Mouse (Mus musculus): ENCODE measurements around the gene Sf1. TPM values are rescaled to one million over a fixed set of nuclear protein-coding genes. Genes with fewer than 3 reads are reported as not detected.

Sf1 gene
- polyA plus RNA-seq, 1 experiment = 61.1 TPM

DNA sequence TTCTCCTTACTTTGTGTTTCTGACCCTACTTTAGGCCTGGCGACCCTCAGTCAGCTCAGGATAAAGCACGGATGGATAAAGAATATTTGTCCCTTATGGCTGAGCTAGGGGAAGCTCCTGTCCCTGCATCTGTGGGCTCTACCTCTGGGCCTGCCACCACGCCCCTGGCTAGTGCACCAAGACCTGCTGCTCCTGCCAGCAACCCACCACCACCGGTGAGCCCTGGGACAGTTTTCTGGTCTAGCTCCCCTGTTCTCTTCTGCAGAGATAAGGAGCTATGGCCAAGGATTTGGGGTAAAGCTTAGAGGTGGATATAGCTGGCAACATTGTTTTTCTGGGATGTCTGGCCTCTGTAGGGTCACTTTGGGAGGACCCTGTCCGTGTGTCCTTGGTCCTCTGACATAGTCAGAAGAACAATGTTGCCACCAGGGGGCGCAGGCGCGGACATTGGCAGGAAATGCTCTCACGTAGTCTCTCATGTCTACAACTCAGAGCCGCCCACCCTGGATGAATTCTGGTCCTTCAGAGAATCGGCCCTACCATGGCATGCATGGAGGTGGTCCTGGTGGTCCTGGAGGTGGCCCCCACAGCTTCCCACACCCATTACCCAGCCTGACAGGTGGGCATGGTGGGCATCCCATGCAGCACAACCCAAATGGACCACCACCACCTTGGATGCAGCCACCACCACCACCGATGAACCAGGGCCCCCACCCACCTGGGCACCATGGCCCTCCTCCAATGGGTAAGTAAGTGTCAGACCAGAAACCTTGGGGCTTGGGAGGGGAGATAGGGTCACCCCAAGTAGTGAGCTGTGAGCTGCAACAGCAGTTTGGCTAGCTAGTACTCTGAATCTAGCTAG is 10.3 kb downstream of the Sf1 start:
- WGBS = 54% methylated on average over 12 of the region's 12 CpGs
- no peak for DNase-seq (ENCODE audit: low read depth, low spot score)

DNA sequence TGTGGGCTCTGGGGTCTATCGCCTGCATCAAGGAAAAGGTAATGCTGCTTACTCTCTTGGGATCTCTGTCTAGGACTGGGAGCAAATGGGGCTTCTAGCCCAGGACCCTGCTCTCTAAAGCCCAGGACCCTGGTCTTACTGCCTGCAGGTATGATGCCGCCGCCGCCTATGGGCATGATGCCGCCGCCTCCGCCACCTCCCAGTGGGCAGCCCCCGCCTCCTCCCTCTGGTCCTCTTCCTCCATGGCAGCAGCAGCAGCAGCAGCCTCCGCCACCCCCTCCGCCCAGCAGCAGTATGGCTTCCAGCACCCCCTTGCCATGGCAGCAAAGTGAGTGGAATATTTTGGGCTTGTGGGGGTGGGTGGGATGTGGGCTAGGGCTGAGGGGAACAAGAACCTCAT is 11.1 kb downstream of the Sf1 start:
- WGBS = 97% methylated on average over 10 of the region's 10 CpGs
- no peak for DNase-seq (ENCODE audit: low read depth, low spot score)

DNA sequence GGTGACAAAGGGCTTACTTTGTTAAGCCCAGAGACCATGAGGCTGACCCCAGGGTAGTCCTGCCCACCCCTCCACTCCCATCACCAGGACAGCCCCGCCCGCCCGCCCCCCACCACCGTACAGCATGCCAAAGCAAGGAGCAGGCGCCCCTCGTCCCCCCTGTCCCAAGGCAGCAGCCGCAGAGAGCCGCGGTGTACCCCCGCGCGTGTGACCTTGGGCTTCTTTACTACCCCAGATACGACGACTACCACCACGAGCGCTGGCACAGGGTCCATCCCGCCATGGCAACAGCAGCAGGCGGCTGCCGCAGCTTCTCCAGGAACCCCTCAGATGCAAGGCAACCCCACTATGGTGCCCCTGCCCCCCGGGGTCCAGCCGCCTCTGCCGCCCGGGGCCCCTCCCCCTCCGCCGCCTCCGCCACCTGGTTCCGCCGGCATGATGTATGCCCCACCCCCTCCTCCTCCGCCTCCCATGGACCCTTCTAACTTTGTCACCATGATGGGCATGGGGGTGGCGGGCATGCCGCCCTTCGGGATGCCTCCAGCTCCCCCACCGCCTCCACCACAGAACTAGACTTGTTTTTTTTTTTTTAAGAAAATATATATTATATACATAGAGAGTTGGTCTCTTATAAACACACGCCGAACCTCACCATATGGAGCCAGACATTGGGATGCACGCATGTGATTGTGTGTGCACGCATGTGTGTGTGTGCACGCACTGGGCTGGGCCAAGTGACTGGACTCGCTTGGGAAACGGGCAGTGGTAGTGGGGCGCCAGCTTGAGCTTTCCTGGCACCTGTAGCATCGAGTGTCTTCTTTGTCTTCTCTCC is 12.1 kb downstream of the Sf1 start:
- no peak for DNase-seq (ENCODE audit: low read depth, low spot score)
- 93% methylated on average over 41 of the region's 42 CpGs for WGBS

DNA sequence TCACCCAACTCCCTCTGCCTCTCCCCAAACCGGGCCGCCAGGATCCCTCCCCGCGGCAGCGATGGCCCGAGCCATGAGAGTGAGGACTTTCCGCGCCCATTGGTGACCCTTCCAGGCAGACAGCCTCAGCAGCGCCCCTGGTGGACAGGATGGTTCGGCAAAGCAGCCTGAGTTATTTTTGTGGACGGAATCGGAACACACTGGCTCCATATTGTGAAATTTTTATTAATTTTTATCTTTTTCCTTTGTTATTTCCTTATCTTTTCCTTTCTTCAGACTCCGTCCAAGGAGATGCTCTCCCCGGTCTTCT is 12.7 kb downstream of the Sf1 start:
- no peak for DNase-seq (ENCODE audit: low read depth, low spot score)
- WGBS = 73% methylated on average over 14 of the region's 14 CpGs

DNA sequence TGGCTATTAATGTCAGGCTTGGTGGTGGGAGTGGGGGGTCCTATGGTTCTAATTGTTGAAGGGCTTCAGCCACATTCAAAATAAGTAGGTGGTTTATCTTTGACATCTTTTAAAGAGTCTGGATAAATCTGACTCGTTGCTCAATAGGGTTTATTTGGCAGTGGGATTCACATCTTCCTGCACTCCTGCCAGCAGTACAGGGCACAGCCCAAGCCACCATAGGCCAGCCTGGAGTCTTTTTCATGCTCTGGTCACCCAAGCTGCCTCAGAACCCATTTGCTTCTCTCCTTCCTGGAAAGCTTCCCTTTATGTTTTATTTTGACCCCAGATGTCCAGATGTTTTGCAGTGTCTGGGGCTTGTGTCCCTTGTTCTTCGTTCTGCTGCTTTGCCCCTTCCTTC is 13.2 kb downstream of the Sf1 start:
- DNase-seq (ENCODE audit: low read depth, low spot score) = no peak
- WGBS = 60% methylated on average over 2 of the region's 2 CpGs

DNA sequence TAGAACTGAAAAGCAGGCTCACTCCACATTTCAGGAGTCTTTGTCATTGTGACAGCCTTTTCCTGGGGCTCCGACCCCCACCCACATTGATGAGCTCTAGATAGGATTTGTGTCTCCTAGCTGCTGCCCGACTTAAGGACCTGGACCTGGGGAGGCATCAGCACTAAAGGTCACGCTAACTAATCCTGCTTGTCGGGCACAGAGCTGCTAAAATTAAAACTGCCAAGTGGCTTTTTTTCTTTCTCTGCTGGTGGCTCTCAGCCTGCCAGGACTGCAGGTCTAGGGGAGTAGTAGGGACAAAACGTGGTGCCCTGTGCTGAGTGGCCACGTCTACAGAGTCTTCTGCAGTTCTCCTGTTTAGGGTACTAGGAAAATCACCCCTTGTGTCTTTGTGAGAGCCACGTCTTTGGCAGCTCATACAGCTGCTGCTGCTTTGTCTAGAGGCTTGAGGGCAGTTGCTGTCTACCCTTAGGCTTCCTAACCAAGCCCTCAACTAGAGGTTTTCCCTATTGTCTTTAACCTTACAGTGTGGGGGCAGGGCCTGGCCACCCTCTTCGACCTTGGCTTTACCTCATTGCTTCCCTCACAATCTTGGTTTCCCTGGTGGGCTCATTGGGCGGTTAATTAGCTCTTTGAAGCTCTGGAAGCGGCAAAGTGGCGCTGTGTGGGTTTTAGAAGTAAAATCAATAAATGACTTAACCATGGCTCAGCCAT is 14.0 kb downstream of the Sf1 start:
- no peak for DNase-seq (ENCODE audit: low read depth, low spot score)
- 83% methylated on average over 11 of the region's 11 CpGs for WGBS

DNA sequence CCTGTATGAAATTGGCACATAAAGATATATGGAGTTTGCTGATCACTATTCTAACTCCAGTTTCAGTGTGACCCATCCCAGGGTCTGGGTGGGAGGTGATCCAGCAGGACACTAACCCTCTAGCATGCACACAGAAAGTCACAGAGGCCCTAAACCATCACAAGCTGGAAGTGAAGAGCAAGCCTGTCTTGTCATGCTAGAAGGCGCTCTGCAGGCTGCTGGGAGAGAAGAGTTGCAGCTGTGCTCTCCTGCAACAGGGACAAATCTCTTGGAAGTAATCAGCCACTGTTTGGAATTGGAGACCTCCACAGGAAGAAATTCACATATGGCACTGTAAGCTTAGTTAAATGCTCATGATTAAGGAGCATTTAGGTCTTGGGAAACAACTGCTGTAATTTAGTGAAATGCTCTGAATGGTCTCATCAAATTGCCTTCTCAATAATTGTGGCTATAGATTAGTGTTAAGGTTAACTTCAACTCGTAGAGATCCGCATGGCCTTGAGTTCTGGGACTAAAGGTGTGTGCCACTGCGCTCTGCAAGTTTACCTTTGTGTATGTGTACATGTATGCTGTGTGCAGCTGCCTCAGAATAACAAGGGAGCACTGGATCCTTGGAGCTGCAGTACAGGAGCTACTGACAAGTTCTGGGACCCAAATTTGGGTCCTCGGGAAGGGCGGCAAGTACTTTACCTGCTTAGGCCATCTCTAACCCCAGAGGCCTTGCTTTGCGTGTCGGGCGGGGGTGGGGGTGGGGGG is 17.1 kb downstream of the Sf1 start:
- DNase-seq (ENCODE audit: low read depth, low spot score) = no peak
- WGBS = 84% methylated on average over 9 of the region's 9 CpGs

DNA sequence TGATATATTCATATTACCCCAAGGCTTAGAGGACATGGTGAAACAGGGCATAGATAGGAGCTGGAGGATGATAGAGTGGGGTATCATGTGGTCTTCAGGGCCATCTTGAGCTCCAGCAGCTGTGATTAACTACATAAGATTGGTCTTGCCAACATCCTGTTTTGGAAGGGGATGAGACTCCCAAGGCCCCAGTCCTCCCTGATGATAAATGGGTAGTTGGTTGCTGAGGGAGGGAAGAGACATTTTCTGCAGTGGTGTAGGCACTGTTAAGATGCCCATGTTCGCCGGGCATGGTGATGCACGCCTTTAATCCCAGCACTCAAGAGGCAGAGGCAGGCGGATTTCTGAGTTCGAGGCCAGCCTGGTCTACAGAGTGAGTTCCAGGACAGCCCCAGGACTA is 17.7 kb downstream of the Sf1 start:
- WGBS = 97% methylated on average over 5 of the region's 5 CpGs

DNA sequence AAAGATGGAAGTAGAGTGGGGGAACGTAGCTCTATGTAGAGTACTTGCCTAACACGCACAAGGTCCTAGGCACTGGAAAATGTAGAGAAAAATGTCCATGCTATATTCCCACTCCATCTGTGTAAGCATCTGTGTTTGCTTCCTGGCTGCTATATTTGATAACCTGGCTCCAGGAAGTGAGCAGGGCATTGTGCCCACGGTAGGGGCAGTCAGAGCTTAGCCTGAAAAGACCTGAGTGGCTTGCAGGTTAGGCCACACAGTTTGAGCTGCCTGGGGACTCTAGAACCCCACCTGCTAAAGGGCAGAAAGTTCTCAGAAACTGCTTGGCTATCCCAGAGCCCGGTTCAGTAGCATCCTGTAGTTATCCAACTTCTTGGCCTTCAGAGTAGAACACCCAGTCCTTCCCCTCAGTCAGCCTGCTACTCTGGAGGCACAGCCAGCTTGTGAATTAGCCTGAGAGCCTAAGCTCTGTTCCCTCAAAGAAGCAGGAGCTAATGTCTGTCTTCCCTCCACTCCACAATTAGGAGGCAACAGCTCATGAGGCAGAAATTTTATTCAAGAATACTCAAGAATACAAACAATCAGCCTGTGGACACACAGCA is 18.9 kb downstream of the Sf1 start:
- WGBS = 55% methylated on average over 4 of the region's 4 CpGs
- no peak for DNase-seq (ENCODE audit: low read depth, low spot score)

More for the DNA sequence above, 17.7 kb downstream of the Sf1 start:
- DNase-seq (ENCODE audit: low read depth, low spot score) = no peak

DNA sequence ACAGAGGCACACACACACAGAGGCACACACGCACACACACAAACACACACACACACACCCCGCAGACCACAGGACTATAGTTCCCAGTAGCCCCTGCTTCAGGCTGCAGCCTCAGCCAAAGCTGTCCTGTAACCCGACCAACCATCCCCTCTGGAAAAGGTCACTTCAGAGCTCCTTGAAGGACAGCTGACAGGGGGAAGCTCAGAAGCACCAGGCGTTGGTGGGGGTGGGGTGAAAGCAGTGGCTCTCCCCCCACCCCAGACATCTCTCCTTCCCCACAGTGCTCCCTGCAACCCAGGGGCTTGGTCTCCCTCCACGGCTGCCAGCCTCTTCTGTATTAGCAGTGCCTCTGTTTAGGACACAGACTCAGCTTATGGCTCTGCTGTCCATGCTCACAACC is 20.0 kb downstream of the Sf1 start:
- WGBS = 45% methylated on average over 5 of the region's 5 CpGs
- DNase-seq (ENCODE audit: low read depth, low spot score) = no peak

DNA sequence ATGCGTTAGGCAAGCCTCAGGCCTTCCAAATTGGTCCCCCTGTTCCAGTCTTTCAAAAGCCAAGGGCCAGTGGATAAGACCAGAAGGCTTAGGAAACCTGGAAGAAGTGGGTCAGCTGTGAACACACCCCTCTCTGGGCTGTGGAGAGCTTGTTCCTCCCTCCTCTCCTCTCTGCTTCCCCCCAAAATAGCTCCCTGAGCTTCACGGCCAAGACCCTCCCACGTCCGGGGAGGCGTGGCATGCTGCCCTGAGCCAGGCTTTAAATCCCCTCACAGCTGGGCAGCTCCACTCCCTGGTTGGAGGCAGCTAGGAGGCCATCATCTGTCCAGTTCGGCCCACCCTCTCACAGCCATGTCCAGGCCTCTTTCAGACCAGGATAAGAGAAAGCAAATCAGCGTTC is 20.6 kb downstream of the Sf1 start, which contains the start of gene Pygm:
Gene Pygm (plus strand): TSS at position 272 of the 400 bp plus-strand sequence.
- DNase-seq (ENCODE audit: low read depth, low spot score) = no peak
- WGBS = 32% methylated on average over 7 of the region's 7 CpGs

DNA sequence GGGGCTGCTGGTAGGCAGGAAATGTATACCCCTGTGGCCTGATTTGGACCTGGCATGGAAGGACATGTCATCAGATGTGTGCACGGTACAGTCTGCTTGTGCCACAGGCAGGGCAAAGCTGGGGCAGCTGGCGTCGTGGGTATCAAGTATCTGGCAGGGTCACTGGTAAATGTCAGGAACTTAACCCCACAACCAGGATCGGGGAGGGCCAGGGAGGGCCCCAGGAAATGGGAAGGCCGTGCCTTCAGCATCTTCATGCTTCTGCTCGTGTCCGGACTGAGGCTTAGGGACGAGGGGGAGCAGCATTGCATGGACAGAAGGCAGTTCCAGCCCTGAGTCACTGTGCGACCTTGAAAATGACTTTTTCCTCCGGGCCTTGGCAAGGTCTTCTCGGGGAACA is 21.5 kb downstream of the Sf1 start:
- WGBS = 53% methylated on average over 11 of the region's 11 CpGs
- no peak for DNase-seq (ENCODE audit: low read depth, low spot score)

DNA sequence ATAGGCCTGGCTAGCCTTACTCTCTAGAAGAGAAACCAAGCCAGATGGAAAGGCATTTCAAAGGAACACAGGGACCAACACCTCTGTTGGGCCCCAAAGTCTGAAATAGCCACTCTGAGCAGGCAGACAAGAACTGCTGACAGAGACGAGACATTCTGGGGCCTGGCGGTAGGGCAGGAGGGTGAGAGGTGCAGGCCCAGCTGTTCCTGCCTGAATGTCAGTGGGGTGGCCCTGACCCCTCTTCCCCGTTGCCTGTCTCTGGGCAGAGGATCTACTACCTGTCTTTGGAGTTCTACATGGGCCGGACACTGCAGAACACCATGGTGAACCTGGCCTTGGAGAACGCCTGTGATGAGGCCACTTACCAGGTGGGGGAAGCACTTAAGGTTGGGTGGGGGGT is 21.9 kb downstream of the Sf1 start:
- 74% methylated on average over 5 of the region's 5 CpGs for WGBS
- no peak for DNase-seq (ENCODE audit: low read depth, low spot score)

DNA sequence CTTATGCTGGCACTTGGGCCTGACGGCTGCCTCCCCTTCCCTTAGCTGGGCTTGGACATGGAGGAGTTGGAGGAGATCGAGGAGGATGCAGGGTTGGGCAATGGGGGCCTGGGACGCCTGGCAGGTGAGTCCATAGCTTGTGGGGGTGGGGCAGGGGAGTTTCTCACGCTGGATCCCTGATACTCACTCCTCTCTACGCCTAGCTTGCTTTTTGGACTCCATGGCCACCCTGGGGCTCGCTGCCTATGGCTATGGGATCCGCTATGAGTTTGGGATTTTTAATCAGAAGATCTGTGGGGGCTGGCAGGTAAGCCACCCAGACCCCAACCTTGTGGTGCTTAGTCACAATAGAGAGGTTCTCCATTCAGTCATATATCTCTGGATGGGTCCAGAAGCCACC is 22.3 kb downstream of the Sf1 start:
- DNase-seq (ENCODE audit: low read depth, low spot score) = no peak
- WGBS = 78% methylated on average over 7 of the region's 7 CpGs

DNA sequence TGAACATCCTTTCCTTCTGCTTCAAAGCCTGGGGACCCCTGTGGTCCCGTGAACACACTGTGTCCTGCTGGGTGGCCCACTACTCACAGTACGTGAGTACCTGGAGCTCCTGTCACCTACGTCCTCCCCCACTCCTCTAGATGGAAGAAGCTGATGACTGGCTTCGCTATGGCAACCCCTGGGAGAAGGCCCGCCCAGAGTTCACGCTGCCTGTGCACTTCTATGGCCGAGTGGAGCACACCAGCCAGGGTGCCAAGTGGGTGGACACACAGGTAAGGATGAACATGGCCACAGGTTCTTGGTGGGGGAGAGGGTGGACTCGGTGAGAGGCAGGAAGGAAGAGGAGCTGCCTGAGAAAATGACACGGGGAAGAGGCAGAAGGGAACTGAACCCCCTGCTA is 22.7 kb downstream of the Sf1 start:
- DNase-seq (ENCODE audit: low read depth, low spot score) = no peak
- 84% methylated on average over 9 of the region's 9 CpGs for WGBS

DNA sequence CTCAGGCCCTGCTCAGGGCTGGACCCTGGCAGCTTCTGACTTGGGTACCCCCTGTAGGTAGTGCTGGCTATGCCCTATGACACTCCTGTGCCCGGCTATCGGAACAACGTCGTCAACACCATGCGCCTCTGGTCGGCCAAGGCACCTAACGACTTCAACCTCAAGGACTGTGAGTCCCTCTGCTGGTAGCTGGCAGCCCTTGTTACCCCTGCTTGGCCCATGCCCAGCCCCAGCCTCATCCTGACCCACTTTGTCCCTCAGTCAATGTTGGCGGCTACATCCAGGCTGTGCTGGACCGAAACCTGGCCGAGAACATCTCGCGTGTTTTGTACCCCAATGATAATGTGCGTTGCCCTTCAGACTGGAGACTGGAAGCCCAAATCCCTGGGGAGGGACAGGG is 24.5 kb downstream of the Sf1 start:
- WGBS = 76% methylated on average over 13 of the region's 13 CpGs
- DNase-seq (ENCODE audit: low read depth, low spot score) = no peak

DNA sequence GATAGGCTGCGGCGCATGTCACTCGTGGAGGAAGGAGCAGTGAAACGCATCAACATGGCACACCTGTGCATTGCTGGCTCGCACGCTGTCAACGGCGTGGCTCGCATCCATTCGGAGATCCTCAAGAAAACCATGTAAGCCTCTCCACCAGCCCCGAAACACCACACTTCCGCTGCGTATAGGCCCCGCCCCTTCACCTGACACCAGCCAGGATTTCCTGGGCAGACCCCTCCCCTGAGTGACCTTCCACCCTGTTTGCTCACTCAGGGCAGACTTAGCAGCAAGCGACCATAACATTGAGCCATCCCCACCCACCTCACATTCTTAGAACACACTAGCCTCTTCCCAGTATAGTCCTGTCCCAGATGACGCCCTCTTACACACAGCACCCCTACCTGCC is 26.3 kb downstream of the Sf1 start:
- WGBS = 17% methylated on average over 16 of the region's 16 CpGs
- no peak for DNase-seq (ENCODE audit: low read depth, low spot score)

DNA sequence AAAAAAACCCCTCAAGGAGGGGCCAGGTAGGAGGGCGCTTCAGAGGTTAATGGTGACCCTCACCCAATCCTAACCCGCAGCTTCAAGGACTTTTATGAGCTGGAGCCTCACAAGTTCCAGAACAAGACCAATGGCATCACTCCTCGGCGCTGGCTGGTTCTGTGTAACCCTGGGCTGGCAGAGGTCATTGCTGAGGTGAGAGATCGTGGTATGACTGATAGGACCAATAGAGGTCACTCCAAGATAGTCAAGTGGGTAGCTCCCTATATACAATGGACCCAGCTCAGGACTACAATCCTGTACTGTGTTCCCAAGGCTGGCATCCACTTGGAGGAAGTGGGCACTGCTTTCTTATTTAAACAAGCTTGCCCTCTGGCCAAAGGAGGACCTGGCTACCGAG is 26.8 kb downstream of the Sf1 start:
- no peak for DNase-seq (ENCODE audit: low read depth, low spot score)
- WGBS = 49% methylated on average over 6 of the region's 6 CpGs

DNA sequence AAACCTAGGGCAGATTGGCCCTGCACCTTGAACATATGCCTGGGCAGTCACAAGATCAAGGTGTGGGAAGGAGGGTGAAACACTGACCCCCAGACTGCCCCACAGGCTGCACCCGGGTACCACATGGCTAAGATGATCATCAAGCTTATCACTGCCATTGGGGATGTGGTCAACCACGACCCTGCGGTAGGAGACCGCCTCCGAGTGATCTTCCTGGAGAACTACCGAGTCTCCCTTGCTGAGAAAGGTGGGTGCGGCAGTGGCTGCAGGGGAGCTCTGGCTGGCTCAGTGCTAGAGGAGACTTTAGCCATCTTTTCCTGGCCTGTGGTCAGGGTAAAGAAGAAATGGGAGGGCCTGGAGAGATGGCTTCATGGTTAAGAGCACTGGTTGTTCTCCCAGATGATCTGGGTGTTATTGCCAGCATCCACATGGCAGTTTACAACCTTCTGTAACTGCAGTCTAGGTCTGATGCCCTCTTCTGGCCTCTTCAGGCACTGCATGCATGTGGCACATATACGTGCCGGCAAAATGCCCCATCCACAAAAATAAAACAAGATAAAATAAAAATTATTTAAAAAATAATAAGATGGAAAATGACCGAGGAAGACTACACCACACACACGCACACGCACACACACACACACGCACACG is 29.4 kb downstream of the Sf1 start:
- no peak for DNase-seq (ENCODE audit: low read depth, low spot score)
- 93% methylated on average over 14 of the region's 14 CpGs for WGBS
